In the genomic region with DNA sequence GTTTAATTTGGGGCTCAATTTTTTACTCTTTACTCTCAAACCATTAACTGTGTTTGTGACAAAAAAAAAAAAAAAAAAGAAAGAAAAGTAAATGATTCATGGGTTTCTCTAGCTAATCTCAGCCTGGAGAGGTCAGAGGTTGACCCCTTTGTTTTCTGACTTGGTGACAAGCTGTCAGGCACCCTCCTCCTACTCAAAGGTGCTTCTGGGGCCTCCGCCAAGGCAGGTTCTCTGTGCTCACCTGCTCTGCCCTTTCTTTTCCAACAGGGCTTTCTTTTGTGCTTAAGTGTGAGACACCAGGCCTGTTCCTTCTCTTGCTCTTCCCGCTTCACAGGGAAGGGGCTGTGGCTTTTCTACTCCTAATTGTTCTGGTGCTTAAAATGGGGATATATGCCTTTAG, we compare ENCODE assay signal across 12 mouse cellular contexts.
DNase-seq lines count a peak whose midpoint lies in the region; ATAC-seq and TF ChIP-seq lines count a peak whose summit lies in the region.
"Had no signal": no experiment of that assay in that cellular context is flagged by ENCODE, and none has a peak within 500 bp of the region (broad histone marks: within the 10 kb centered on the region; RNA-seq: fewer than 3 reads in every experiment).

No protein-coding gene starts in this region.

- no peak; the same call in 1 of the 2 replicates for ATAC-seq in forebrain, embryonic 14.5 days
- ATAC-seq in forebrain, embryonic 12.5 days (ENCODE audit: low FRiP score) = no peak
- no peak for ATAC-seq in heart, postnatal 0 days (ENCODE audit: insufficient read depth, low read depth)
- ATAC-seq in stomach, embryonic 16.5 days (ENCODE audit: insufficient read depth, low FRiP score) = peak; percentile 56; the same call in 1 of the 2 replicates
- ATAC-seq: midbrain, embryonic 15.5 days had no signal

- no peak for TF ChIP-seq CTCF in heart, postnatal 0 days (IDR thresholded peaks at IDR 0.05; ENCODE audit: low read depth)

- H3K4me3 ChIP-seq in forebrain, embryonic 14.5 days (ENCODE audit: low read depth, low read length) = no peak overlapping the region
- H3K4me3 ChIP-seq in forebrain, embryonic 12.5 days (replicated peaks) = no peak overlapping the region
- no peak overlapping the region for H3K4me3 ChIP-seq in heart, postnatal 0 days (ENCODE audit: low read depth, low read length)
- H3K4me3 ChIP-seq in stomach, embryonic 16.5 days (replicated peaks; ENCODE audit: low read length) = no peak overlapping the region
- H3K4me3 ChIP-seq: hindbrain, embryonic 15.5 days; lung, embryonic 15.5 days; midbrain, embryonic 15.5 days had no signal

- H3K4me1 ChIP-seq in forebrain, embryonic 14.5 days (ENCODE audit: control insufficient read depth, insufficient read depth, low read length) = 0 out of 2 replicates have a peak, but pooled peaks cover 5% of the 10 kb centered on the region
- peaks cover 3% of the 10 kb centered on the region; the same call in 1 of the 2 replicates for H3K4me1 ChIP-seq in forebrain, embryonic 12.5 days
- peaks cover 24% of the 10 kb centered on the region for H3K4me1 ChIP-seq in heart, postnatal 0 days (ENCODE audit: control insufficient read depth, insufficient read depth)
- H3K4me1 ChIP-seq in stomach, embryonic 16.5 days (ENCODE audit: control insufficient read depth, insufficient read depth, low read length) = peaks cover 8% of the 10 kb centered on the region; the same call in 1 of the 2 replicates
- H3K4me1 ChIP-seq: hindbrain, embryonic 15.5 days; lung, embryonic 15.5 days; midbrain, embryonic 15.5 days had no signal

- H3K4me2 ChIP-seq in forebrain, embryonic 14.5 days (ENCODE audit: low read length) = no peak overlapping the region
- H3K4me2 ChIP-seq in forebrain, embryonic 12.5 days = no peak overlapping the region
- H3K4me2 ChIP-seq in heart, postnatal 0 days (ENCODE audit: low read depth, low read length) = no peak overlapping the region
- H3K4me2 ChIP-seq in stomach, embryonic 16.5 days (ENCODE audit: low read depth, low read length) = no peak overlapping the region
- H3K4me2 ChIP-seq: hindbrain, embryonic 15.5 days; lung, embryonic 15.5 days; midbrain, embryonic 15.5 days had no signal

- no peaks in the 10 kb centered on the region for H3K27me3 ChIP-seq in forebrain, embryonic 14.5 days (replicated peaks; ENCODE audit: control insufficient read depth, insufficient read depth, low read length)
- H3K27me3 ChIP-seq in forebrain, embryonic 12.5 days = no peaks in the 10 kb centered on the region
- H3K27me3 ChIP-seq in heart, postnatal 0 days (ENCODE audit: control insufficient read depth, insufficient read depth, low read length) = no peaks in the 10 kb centered on the region
- no peaks in the 10 kb centered on the region for H3K27me3 ChIP-seq in stomach, embryonic 16.5 days (ENCODE audit: control insufficient read depth, insufficient read depth, low read length)
- H3K27me3 ChIP-seq: hindbrain, embryonic 15.5 days; lung, embryonic 15.5 days; midbrain, embryonic 15.5 days had no signal

- 0 out of 2 replicates have a peak overlapping the region, but pooled peaks have one; percentile 53 for H3K27ac ChIP-seq in forebrain, embryonic 14.5 days (ENCODE audit: low read depth, low read length)
- H3K27ac ChIP-seq in forebrain, embryonic 12.5 days = no peak overlapping the region
- H3K27ac ChIP-seq in heart, postnatal 0 days (ENCODE audit: low read depth) = peak overlapping the region; percentile 68; the same call in 1 of the 2 replicates
- H3K27ac ChIP-seq in stomach, embryonic 16.5 days (ENCODE audit: low read length) = no peak overlapping the region
- H3K27ac ChIP-seq: hindbrain, embryonic 15.5 days; lung, embryonic 15.5 days; midbrain, embryonic 15.5 days had no signal

- no peaks in the 10 kb centered on the region for H3K9me3 ChIP-seq in forebrain, embryonic 14.5 days (replicated peaks; ENCODE audit: control insufficient read depth, low read length)
- H3K9me3 ChIP-seq in forebrain, embryonic 12.5 days = no peaks in the 10 kb centered on the region
- H3K9me3 ChIP-seq in heart, postnatal 0 days (replicated peaks; ENCODE audit: control insufficient read depth, low read length) = no peaks in the 10 kb centered on the region
- no peaks in the 10 kb centered on the region for H3K9me3 ChIP-seq in stomach, embryonic 16.5 days (replicated peaks; ENCODE audit: control insufficient read depth, low read length)
- H3K9me3 ChIP-seq: hindbrain, embryonic 15.5 days; lung, embryonic 15.5 days; midbrain, embryonic 15.5 days had no signal

- intact Hi-C loops in heart, postnatal 10 days (cut with DNase I) = no loop called here

- 63% methylated on average over 2 of the region's 2 CpGs for WGBS in forebrain, embryonic 14.5 days
- WGBS in forebrain, embryonic 12.5 days = 57% methylated on average over 2 of the region's 2 CpGs
- 56% methylated on average over 2 of the region's 2 CpGs for WGBS in heart, postnatal 0 days
- WGBS in stomach, embryonic 16.5 days = 44% methylated on average over 2 of the region's 2 CpGs

- no peak for TF ChIP-seq EP300 in heart, postnatal 0 days (IDR thresholded peaks at IDR 0.05; ENCODE audit: low read depth)

- H3K36me3 ChIP-seq in forebrain, embryonic 14.5 days (ENCODE audit: control insufficient read depth, insufficient read depth, low read length) = no peaks in the 10 kb centered on the region
- H3K36me3 ChIP-seq in forebrain, embryonic 12.5 days (replicated peaks) = no peaks in the 10 kb centered on the region
- no peaks in the 10 kb centered on the region for H3K36me3 ChIP-seq in heart, postnatal 0 days (replicated peaks; ENCODE audit: control insufficient read depth, insufficient read depth, low read length)
- no peaks in the 10 kb centered on the region for H3K36me3 ChIP-seq in stomach, embryonic 16.5 days (ENCODE audit: control insufficient read depth, insufficient read depth, low read length)
- H3K36me3 ChIP-seq: hindbrain, embryonic 15.5 days; lung, embryonic 15.5 days; midbrain, embryonic 15.5 days had no signal

- no peak for DNase-seq in forebrain, embryonic 14.5 days (ENCODE audit: low spot score)
- no peak for DNase-seq in heart, postnatal 0 days (ENCODE audit: low spot score)
- DNase-seq in heart, postnatal 10 days = no peak
- peak; percentile 30 for DNase-seq in thymus, postnatal 0 days (ENCODE audit: low spot score)
- DNase-seq in thymus, postnatal 10 days (ENCODE audit: low spot score in 2 of 2) = no peak
- DNase-seq in adrenal gland, adult 8-10 months = no peak
- DNase-seq: kidney, adult 2 months had no signal

- H3K9ac ChIP-seq in forebrain, embryonic 14.5 days (ENCODE audit: low read length) = no peak overlapping the region
- H3K9ac ChIP-seq in forebrain, embryonic 12.5 days = no peak overlapping the region
- no peak overlapping the region for H3K9ac ChIP-seq in heart, postnatal 0 days (replicated peaks; ENCODE audit: low read depth, low read length)
- no peak overlapping the region for H3K9ac ChIP-seq in stomach, embryonic 16.5 days (ENCODE audit: low read length)
- H3K9ac ChIP-seq: hindbrain, embryonic 15.5 days; lung, embryonic 15.5 days; midbrain, embryonic 15.5 days had no signal

Comparison
In these comparisons a context has a peak if more than half of its experiments do, and no peak if none do; other contexts are left out.
1. H3K27ac ChIP-seq: peak in forebrain, embryonic 14.5 days (single experiment) and heart, postnatal 0 days (single experiment); none in forebrain, embryonic 12.5 days (single experiment) and stomach, embryonic 16.5 days (single experiment).